Mouse (Mus musculus): ENCODE results near the gene Cdk9. TPM values are rescaled to one million over a fixed set of nuclear protein-coding genes. Genes with fewer than 3 reads are reported as not detected.

Gene Cdk9
- total and polyA plus RNA-seq, 3 experiments: 30.9 to 125 TPM; not detected in 1

- H3K9me3 ChIP-seq (replicated peaks; ENCODE audit: insufficient read depth, low read length): no peaks in the 10 kb centered on the region
- peak; percentile 49 for DNase-seq (ENCODE audit: low read depth, low spot score)
- H3K27me3 ChIP-seq (ENCODE audit: control insufficient read depth in 1 of 2, insufficient read depth in 2 of 2, low read length in 2 of 2): no peaks in the 10 kb centered on the region
- no peak for TF ChIP-seq ZKSCAN1 (IDR thresholded peaks at IDR 0.05; ENCODE audit: low read depth, low read length)
- no peak for TF ChIP-seq CHD2 (IDR thresholded peaks at IDR 0.05; ENCODE audit: low read length)
- TF ChIP-seq BHLHE40 (IDR thresholded peaks at IDR 0.05; ENCODE audit: borderline replicate concordance, low read depth, low read length): no peak
- no peak for TF ChIP-seq TCF12 (IDR thresholded peaks at IDR 0.05; ENCODE audit: low read depth, low read length)
- TF ChIP-seq GATA1 (IDR thresholded peaks at IDR 0.05; ENCODE audit: low read depth, low read length): no peak
- TF ChIP-seq RAD21 (IDR thresholded peaks at IDR 0.05; ENCODE audit: low read depth, low read length): peak; percentile 33
- TF ChIP-seq CTCF (IDR thresholded peaks at IDR 0.05 in 2 of 3, conservative IDR thresholded peaks at IDR 0.05 in 1 of 3; ENCODE audit: control insufficient read depth in 1 of 3, insufficient read depth in 1 of 3, low read depth in 2 of 3, low read length in 3 of 3, poor library complexity in 1 of 3, severe bottlenecking in 1 of 3): peak; percentile 15 to 57 (median 32); a peak in 4 of 6 replicates
- TF ChIP-seq ETS1 (IDR thresholded peaks at IDR 0.05; ENCODE audit: low read depth, low read length): no peak
- no peak for TF ChIP-seq E2F4 (IDR thresholded peaks at IDR 0.05; ENCODE audit: borderline replicate concordance, low read depth, low read length)
- TF ChIP-seq ZC3H11A (IDR thresholded peaks at IDR 0.05; ENCODE audit: low read depth, low read length): peak; percentile 44; the same call in 1 of the 2 replicates
- TF ChIP-seq HCFC1 (IDR thresholded peaks at IDR 0.05; ENCODE audit: low read depth, low read length): no peak
- TF ChIP-seq POLR2AphosphoS2 (IDR thresholded peaks at IDR 0.05; ENCODE audit: low read length): no peak
- TF ChIP-seq MXI1 (IDR thresholded peaks at IDR 0.05; ENCODE audit: low read depth, low read length): no peak
- TF ChIP-seq KAT2A (conservative IDR thresholded peaks at IDR 0.05; ENCODE audit: low read depth, low read length): no peak
- peak; percentile 56 for TF ChIP-seq SMC3 (IDR thresholded peaks at IDR 0.05; ENCODE audit: low read depth, low read length)
- TF ChIP-seq USF2 (IDR thresholded peaks at IDR 0.05; ENCODE audit: borderline replicate concordance in 1 of 2, insufficient read depth in 1 of 2, low read depth in 1 of 2, low read length in 2 of 2): no peak
- no peak overlapping the region for H3K27ac ChIP-seq (ENCODE audit: control insufficient read depth, low read depth, low read length)
- H3K79me2 ChIP-seq (ENCODE audit: control insufficient read depth, insufficient read depth, low read length, poor library complexity): no peaks in the 10 kb centered on the region
- H3K4me3 ChIP-seq (ENCODE audit: control insufficient read depth in 1 of 2, insufficient read depth in 1 of 2, low read depth in 2 of 2, low read length in 2 of 2): no peak overlapping the region
- no peaks in the 10 kb centered on the region for H3K36me3 ChIP-seq (ENCODE audit: control insufficient read depth in 1 of 2, insufficient read depth in 2 of 2, low read length in 2 of 2)
- H3K4me1 ChIP-seq (ENCODE audit: control insufficient read depth in 1 of 2, insufficient read depth in 2 of 2, low read length in 2 of 2): no peaks in the 10 kb centered on the region
- H3K9ac ChIP-seq (ENCODE audit: control insufficient read depth, low read depth, low read length, poor library complexity, severe bottlenecking): no peak overlapping the region
Observed at GRCm38 (mm10) chr2:32676821-32677220, 36.1 kb downstream of the Cdk9 start.

- Histone ChIP-seq H3K4me1 (ENCODE audit: control insufficient read depth in 1 of 2, insufficient read depth in 2 of 2, low read length in 2 of 2) (no peaks in the 10 kb centered on the region), H3K36me3 (ENCODE audit: control insufficient read depth in 1 of 2, insufficient read depth in 2 of 2, low read length in 2 of 2) (no peaks in the 10 kb centered on the region), H3K79me2 (ENCODE audit: control insufficient read depth, insufficient read depth, low read length, poor library complexity) (no peaks in the 10 kb centered on the region), H3K4me3 (ENCODE audit: control insufficient read depth in 1 of 2, insufficient read depth in 1 of 2, low read depth in 2 of 2, low read length in 2 of 2) (no peak overlapping the region), H3K27ac (ENCODE audit: control insufficient read depth, low read depth, low read length) (no peak overlapping the region), H3K9ac (ENCODE audit: control insufficient read depth, low read depth, low read length, poor library complexity, severe bottlenecking) (no peak overlapping the region), H3K9me3 (replicated peaks; ENCODE audit: insufficient read depth, low read length) (no peaks in the 10 kb centered on the region), H3K27me3 (ENCODE audit: control insufficient read depth in 1 of 2, insufficient read depth in 2 of 2, low read length in 2 of 2) (no peaks in the 10 kb centered on the region)
- DNase-seq (ENCODE audit: low read depth, low spot score): no peak
- TF ChIP-seq ZKSCAN1 (IDR thresholded peaks at IDR 0.05; ENCODE audit: low read depth, low read length): no peak
- no peak for TF ChIP-seq NELFE (IDR thresholded peaks at IDR 0.05; ENCODE audit: low read depth, low read length)
- TF ChIP-seq TBP (IDR thresholded peaks at IDR 0.05; ENCODE audit: low read depth, low read length): no peak
- TF ChIP-seq BHLHE40 (IDR thresholded peaks at IDR 0.05; ENCODE audit: borderline replicate concordance, low read depth, low read length): no peak
- no peak for TF ChIP-seq POLR2AphosphoS2 (IDR thresholded peaks at IDR 0.05; ENCODE audit: low read length)
- TF ChIP-seq MAZ (IDR thresholded peaks at IDR 0.05; ENCODE audit: low read depth, low read length): no peak
- TF ChIP-seq MYB (IDR thresholded peaks at IDR 0.05; ENCODE audit: low read depth, low read length): no peak
- no peak for TF ChIP-seq UBTF (IDR thresholded peaks at IDR 0.05; ENCODE audit: borderline replicate concordance, insufficient read depth, low read depth, low read length)
- TF ChIP-seq GABPA (IDR thresholded peaks at IDR 0.05; ENCODE audit: low read depth, low read length): no peak
- TF ChIP-seq ETS1 (IDR thresholded peaks at IDR 0.05; ENCODE audit: low read depth, low read length): no peak
Observed at GRCm38 (mm10) chr2:32673176-32673917, 39.5 kb downstream of the Cdk9 start.
